Mouse (Mus musculus) heart, postnatal 10 days (tissue): ENCODE data around the gene Wfdc13. TPM values are rescaled to one million over a fixed set of nuclear protein-coding genes. Genes with fewer than 3 reads are reported as not detected.

Experiments
- DNase-seq, 2 experiments: peaks; one replicate each; pipeline ENCODE4 v3.0.0; 2021
- intact Hi-C: fragments of 180-260 bp; cut with DNase I; formaldehyde crosslinking; loops from one replicate; pipeline ENCODE4 v1.15.1; 2025
- total RNA-seq, 2 experiments: library from RNA; stranded (reverse); gene quantifications; 2 replicates each; pipeline ENCODE4 v1.2.3; 2021

The Wfdc13 gene
- not detected for total RNA-seq

GRCm38 (mm10) chr2:164684807-164685206, at the start of gene Wfdc13:
Gene Wfdc13 (plus strand): TSS chr2:164685107.
- DNase-seq = no peak
- intact Hi-C loops = no loop called here

- no peak for DNase-seq
- intact Hi-C loops = no loop called here
Measured at GRCm38 (mm10) chr2:164635266-164635665, 49.6 kb upstream of the Wfdc13 start.

DNA sequence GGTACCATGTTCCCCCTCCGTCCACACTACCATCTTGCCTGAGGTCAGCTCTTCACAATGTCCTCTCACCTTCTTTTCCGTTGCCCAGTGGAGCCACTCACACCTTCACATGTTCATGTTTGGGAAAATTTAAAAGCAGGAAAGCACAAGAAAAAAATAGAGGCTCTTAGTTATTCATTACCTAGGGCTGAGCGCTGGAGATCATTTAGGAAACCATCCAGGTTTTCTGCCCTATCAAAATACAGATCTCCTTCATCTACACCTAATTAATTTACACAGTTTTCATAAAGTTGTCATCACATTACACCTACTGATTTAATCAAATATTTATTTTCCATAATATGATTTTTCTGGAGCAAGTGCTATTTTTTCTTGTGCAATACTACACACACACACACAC, 46.2 kb upstream of the Wfdc13 start, which contains the start of gene Wfdc16:
Gene Wfdc16, minus strand, starts transcription at position 101 of the 400 bp plus-strand sequence.
- DNase-seq = no peak
- intact Hi-C loops = no loop called here

GRCm38 (mm10) chr2:164641129-164641528, 43.8 kb upstream of the Wfdc13 start:
- peak; percentile 3 to 10 for DNase-seq

DNA sequence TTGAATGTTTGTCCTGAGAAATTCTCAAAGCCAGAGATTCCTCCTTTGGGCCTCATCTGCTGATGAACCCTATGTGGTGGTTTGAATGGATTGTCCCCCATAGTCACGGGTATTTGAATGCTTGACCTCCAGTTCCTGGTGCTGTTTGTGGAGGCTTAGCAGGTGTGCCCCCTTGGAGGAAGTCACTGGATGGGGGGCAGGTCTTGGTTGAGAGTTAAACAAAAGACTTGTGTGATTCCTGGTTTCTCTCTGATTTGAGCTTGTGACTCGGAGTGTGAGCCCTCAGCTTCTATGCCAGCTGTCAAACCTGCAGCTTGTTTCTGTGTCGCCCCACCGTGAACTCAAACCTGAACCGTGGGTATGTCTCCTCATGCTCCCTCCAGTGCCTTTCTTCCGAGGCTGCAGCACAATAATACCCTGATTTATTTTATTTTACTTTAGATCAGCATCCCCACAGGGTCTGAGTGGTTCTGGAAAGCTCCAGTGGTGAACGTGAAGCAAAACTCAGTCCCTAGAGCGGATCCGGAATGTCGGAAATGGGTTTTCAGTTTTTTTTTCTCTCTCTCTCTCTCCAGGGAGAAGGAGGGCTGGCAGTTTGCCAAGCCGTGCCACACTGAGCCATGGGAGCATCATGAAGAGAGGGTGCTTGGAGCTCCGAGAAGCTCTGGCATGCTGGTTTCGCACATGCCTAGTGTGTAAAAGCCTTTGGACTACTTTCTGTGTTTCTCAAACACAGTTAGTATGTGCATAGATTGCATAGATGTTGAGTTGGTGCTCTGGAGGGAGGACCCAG, 42.8 kb upstream of the Wfdc13 start:
- no peak for DNase-seq
- intact Hi-C loops = no loop called here

More at GRCm38 (mm10) chr2:164641129-164641528, 43.8 kb upstream of the Wfdc13 start:
- intact Hi-C loops = no loop called here

- intact Hi-C loops = no loop called here
- DNase-seq = peak; percentile 33 to 67
Measured at GRCm38 (mm10) chr2:164655858-164656257, 29.0 kb upstream of the Wfdc13 start, which contains the start of gene Wfdc10. Gene Wfdc10 (plus strand): TSS chr2:164656046.

- no peak for DNase-seq
- intact Hi-C loops = no loop called here
Measured at GRCm38 (mm10) chr2:164656483-164656882, 28.4 kb upstream of the Wfdc13 start, which contains the start of gene Wfdc9. Gene Wfdc9 (minus strand): TSS chr2:164656583.

DNA sequence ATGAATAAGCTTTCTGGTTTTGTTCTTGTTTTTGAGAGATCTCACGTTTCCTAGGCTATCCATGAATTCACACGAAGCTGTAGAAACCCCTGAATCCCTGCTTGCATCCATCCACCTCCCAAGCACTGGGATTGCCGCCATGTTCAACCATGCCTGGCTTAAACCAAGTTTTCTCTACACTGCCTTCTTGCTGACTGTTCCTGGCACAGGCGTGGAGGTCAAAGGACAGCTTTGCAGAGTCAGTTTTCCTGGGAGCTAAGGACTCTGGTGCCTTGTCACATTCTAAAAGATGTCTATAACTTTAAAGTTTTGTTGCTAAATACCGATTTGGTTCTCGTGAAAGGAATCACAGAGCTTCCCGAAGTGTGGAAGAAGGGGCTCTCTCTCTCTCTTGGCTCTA, 20.1 kb upstream of the Wfdc13 start:
- DNase-seq = no peak

GRCm38 (mm10) chr2:164670261-164670660, 14.6 kb upstream of the Wfdc13 start:
- intact Hi-C loops = no loop called here
- DNase-seq = no peak

More for the DNA sequence above, 20.1 kb upstream of the Wfdc13 start:
- intact Hi-C loops = no loop called here

GRCm38 (mm10) chr2:164670938-164671337, 14.0 kb upstream of the Wfdc13 start:
- intact Hi-C loops = no loop called here
- no peak for DNase-seq

- intact Hi-C loops = no loop called here
- no peak for DNase-seq
Measured at GRCm38 (mm10) chr2:164673987-164674386, 10.9 kb upstream of the Wfdc13 start, which contains the start of gene Wfdc11. Gene Wfdc11 (minus strand): TSS chr2:164674087.

DNA sequence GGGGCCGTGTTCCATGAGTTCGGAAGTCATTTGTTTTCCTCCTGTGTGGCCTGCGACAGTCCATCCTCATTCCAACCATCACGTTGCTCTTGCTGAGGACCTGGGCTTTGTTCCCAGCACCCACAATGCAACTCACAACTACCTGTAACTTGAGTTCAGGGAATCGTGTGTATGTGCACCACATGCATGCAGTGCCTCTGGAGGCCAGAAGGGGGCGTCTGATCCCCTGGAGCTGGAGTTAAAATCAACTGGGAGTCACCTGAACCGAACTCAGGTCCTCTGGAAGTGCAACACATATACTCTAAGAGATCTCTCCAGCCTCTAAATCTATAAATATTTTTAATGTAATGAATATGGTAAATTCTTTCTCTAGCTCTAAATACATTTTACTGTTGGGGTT, 8.8 kb upstream of the Wfdc13 start:
- intact Hi-C loops = loop anchor here (5.0 kb wide), 1 partner anchor 84 kb away; the partner anchor contains the start of gene Eppin
- DNase-seq = no peak

- no peak for DNase-seq
Measured at GRCm38 (mm10) chr2:164676916-164677685, 7.8 kb upstream of the Wfdc13 start.

DNA sequence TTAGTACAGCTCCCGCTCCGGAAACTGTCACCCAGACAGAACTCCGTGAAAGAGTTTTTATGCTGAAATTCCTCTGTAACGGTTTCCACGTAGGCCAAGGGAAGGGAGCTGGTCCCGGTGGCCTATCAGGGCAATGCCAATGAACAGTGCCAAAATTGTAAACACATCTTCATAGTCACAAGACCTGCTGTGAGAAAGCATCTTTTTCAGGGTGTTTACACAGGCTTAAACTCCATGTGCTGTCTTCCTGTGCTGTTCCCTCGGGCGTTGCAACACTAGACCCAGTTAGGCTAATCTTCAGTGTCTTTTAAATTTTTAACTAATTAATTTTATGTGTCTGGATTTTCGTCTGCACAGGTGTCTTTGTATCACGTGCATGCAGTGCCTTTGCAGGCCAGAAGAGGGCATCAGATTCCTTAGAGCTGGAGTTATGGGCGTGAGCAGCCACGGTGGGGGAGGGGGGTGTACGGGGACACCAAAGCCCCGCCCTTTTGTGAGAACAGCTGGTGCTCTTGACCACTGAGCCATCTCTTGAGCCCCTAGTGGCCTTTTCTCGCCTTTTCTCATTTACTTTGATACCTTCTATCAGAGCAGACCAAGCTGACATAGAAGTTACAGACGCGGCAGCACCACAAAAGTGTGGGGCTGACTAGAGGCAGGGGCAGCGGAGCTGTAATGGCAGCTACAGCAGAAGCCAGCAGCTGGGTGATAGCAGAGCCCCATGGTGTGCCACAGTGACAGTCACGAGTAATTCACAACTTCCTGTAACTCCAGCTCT, 5.9 kb upstream of the Wfdc13 start:
- intact Hi-C loops = loop anchor here (1.0 to 5.0 kb wide), 2 partner anchors 47 to 87 kb away; partner anchors contain the start of gene Eppin
- DNase-seq = peak; percentile 74 to 82

More at GRCm38 (mm10) chr2:164676916-164677685, 7.8 kb upstream of the Wfdc13 start:
- intact Hi-C loops = loop anchor here (5.0 kb wide), 1 partner anchor 85 kb away; the partner anchor contains the start of gene Eppin

DNA sequence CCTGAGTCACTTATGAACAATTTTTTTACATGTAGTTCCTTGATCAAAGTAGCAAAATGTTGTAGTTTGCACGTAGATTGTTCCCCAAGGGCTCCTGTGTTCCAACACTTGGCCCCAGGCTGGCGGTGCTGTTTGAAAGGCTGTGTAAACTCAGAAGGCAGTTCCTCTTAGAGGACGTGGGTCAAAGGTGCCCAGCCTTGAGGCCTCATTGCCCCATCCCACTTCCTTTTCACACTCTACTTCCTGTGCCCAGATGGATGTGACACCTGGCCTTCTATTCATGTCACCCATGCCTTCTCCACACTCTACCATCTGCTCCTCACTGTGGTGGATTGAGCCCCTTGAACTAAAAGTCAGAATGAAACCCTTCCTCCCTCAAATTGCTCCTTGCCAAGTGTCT, 5.0 kb upstream of the Wfdc13 start:
- no peak for DNase-seq
- intact Hi-C loops = loop anchor here (1.0 to 5.0 kb wide), 3 partner anchors 46 to 115 kb away; partner anchors contain the start of gene Eppin

GRCm38 (mm10) chr2:164698201-164698600, 13.3 kb downstream of the Wfdc13 start, which contains the start of gene Spint4:
Gene Spint4 (plus strand): TSS chr2:164698501.
- intact Hi-C loops = no loop called here

GRCm38 (mm10) chr2:164700959-164701358, 16.1 kb downstream of the Wfdc13 start:
- intact Hi-C loops = no loop called here

More at GRCm38 (mm10) chr2:164698201-164698600, 13.3 kb downstream of the Wfdc13 start, which contains the start of gene Spint4:
- DNase-seq = no peak

DNA sequence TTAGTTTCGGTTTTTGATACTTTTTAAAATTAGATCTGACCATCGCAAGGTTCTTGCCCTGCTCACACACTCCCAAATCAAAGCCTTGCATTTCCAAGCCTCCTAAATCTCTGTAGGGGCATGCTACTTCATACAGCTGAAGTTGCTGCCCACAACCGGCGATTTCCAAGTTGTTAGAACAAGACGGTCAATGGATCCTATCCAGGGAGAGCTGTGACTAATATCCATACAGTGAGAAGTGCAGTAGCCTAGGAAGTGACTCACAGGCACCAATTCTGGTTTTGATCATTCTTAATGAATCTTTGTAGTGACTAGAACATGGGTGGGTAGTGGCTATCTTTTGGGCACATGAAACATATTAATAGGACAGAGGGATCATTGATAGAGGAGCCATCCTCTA, 16.9 kb downstream of the Wfdc13 start:
- intact Hi-C loops = no loop called here
- no peak for DNase-seq

More at GRCm38 (mm10) chr2:164700959-164701358, 16.1 kb downstream of the Wfdc13 start:
- no peak for DNase-seq

DNA sequence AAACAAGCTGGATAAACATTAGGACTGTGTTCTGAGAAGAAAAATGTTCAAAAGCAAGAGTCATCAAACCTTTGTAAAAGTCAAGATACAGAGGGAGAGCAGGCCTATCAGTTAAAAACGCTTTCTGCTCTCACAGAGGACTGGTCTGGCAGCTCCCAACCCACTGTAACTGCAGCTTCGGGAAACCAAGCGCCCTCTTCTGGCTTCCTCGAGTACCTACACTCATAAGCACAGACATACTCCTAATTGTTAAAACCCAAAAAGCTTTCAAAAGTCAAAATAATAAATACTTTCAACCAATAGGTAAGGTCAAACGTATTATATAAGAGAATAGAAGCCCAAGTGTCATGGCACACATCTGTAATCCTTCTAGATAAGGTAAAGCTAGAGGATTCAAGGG, 19.3 kb downstream of the Wfdc13 start:
- intact Hi-C loops = no loop called here
- DNase-seq = no peak

DNA sequence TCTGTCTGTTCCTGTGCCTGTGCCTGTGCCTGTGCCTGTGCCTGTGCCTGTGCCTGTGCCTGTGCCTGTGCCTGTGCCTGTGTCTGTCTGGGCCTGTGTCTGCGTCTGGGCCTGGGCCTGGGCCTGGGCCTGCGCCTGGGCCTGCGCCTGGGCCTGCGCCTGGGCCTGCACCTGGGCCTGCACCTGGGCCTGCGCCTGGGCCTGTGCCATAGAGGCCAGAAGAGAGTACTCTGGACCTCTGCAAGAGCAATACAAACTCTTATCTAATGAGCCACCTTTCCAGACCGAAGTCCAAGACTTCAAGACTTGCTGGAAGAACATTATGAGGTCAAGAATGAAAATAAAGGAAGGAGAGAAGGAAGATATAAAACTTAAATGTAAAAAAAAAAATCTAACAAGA, 20.4 kb downstream of the Wfdc13 start:
- DNase-seq = no peak
- intact Hi-C loops = no loop called here
